In genomic region chrX:62368111-62368510, GRCm38 (mm10) we compare ENCODE assay signal across 17 mouse cellular contexts.
"Had no signal": no experiment of that assay in that cellular context is flagged by ENCODE, and none has a peak within 500 bp of the region (broad histone marks: within the 10 kb centered on the region; RNA-seq: fewer than 3 reads in every experiment).

No protein-coding gene starts in this region.

- H3K9me3 ChIP-seq: lung, embryonic 15.5 days; megakaryocyte, embryonic 14.5 days; midbrain, embryonic 13.5 days; midbrain, embryonic 15.5 days; neural tube, embryonic 12.5 days; stomach, embryonic 15.5 days had no signal

- H3K9ac ChIP-seq: lung, embryonic 15.5 days; midbrain, embryonic 13.5 days; midbrain, embryonic 15.5 days; neural tube, embryonic 12.5 days; stomach, embryonic 15.5 days had no signal

- ATAC-seq: lung, postnatal 0 days; midbrain, embryonic 13.5 days; midbrain, embryonic 15.5 days had no signal

- H3K36me3 ChIP-seq: lung, embryonic 15.5 days; midbrain, embryonic 13.5 days; midbrain, embryonic 15.5 days; neural tube, embryonic 12.5 days; stomach, embryonic 15.5 days had no signal

- H3K27ac ChIP-seq: lung, embryonic 15.5 days; macrophage; midbrain, embryonic 13.5 days; midbrain, embryonic 15.5 days; neural tube, embryonic 12.5 days; stomach, embryonic 15.5 days; stomach, postnatal 0 days had no signal

- DNase-seq: lung, adult 2 months; lung, postnatal 14 days; lung, postnatal 36 days; right cerebral cortex, postnatal 14 days; thymus, adult 2 months; thymus, postnatal 25 days; thymus, postnatal 4 days had no signal

- H3K4me3 ChIP-seq: lung, embryonic 15.5 days; megakaryocyte, embryonic 14.5 days; midbrain, embryonic 13.5 days; midbrain, embryonic 15.5 days; neural tube, embryonic 12.5 days; stomach, embryonic 15.5 days had no signal

- H3K4me2 ChIP-seq: lung, embryonic 15.5 days; midbrain, embryonic 11.5 days; midbrain, embryonic 13.5 days; midbrain, embryonic 15.5 days; neural tube, embryonic 12.5 days; stomach, embryonic 15.5 days had no signal

- H3K4me1 ChIP-seq: lung, embryonic 15.5 days; megakaryocyte, embryonic 14.5 days; midbrain, embryonic 13.5 days; midbrain, embryonic 15.5 days; neural tube, embryonic 12.5 days; stomach, embryonic 15.5 days had no signal

- H3K27me3 ChIP-seq: lung, embryonic 15.5 days; megakaryocyte, embryonic 14.5 days; midbrain, embryonic 13.5 days; midbrain, embryonic 15.5 days; neural tube, embryonic 12.5 days; stomach, embryonic 15.5 days had no signal
